ENCODE assay signal across 22 mouse cellular contexts in the genomic region with DNA sequence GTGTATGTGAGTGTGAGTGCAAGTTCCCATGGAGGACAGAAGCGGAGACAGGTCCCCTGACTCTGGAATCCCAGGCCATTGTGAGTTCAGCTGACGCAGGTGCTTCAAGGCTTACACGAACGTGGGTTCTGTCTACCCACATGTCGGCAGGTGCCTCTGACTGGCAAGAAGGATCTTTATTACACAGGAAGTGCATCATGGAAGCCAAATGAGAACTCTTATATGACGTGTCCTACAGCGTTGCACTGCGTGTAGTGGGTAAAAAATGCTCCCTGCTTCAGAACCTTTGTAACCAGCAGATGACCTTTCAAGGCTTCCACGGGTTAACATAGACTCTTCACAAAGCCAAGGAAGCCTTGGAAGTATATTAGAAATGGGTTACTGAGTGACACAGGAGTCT.
A peak's percentile ranks its signal among the peaks of the same experiment; 100 is the strongest.
DNase-seq lines count a peak whose midpoint lies in the region; ATAC-seq lines count a peak whose summit lies in the region.
"Had no signal": no experiment of that assay in that cellular context is flagged by ENCODE, and none has a peak within 500 bp of the region (broad histone marks: within the 10 kb centered on the region; RNA-seq: fewer than 3 reads in every experiment).

No protein-coding gene starts in this region.

- ATAC-seq in activated CD4-positive, CD25-positive, alpha-beta regulatory T cell, adult 4 months = peak; percentile 19
- peak; percentile 78 for ATAC-seq in inflammation-experienced regulatory T-cells, adult 6 months
- ATAC-seq: forebrain, embryonic 15.5 days; intestine, embryonic 16.5 days; Patski had no signal

- peak; percentile 68 for DNase-seq in thymus, postnatal 0 days (ENCODE audit: low spot score)
- DNase-seq in thymus, adult 18-20 months = no peak
- DNase-seq in CD4-positive, CD25-positive, alpha-beta regulatory T cell, adult 2 months (ENCODE audit: low read depth, low spot score) = peak; percentile 73
- DNase-seq in right cerebral cortex, postnatal 4 days = no peak
- DNase-seq in spleen, postnatal 36 days (ENCODE audit: low spot score in 2 of 2) = no peak
- no peak for DNase-seq in c-Kit-positive CD71-positive TER-119-positive erythroid progenitor cells, embryonic 14.5 days (ENCODE audit: low spot score)
- DNase-seq: adrenal gland, adult 8-10 months; adrenal gland, postnatal 25 days; B cell, adult 2 months; cerebellum, adult 11 months; cerebellum, adult 2 months; cerebellum, postnatal 10 days; cerebellum, postnatal 36 days; embryo, embryonic 11 days; gastrocnemius, postnatal 10 days; gastrocnemius, postnatal 36 days; kidney, adult 18-20 months had no signal

Comparison
In these comparisons a context has a peak if more than half of its experiments do, and no peak if none do; other contexts are left out.
1. DNase-seq: peak in thymus, postnatal 0 days (single experiment) and CD4-positive, CD25-positive, alpha-beta regulatory T cell, adult 2 months (single experiment); none in thymus, adult 18-20 months (0 of 2), right cerebral cortex, postnatal 4 days (single experiment), spleen, postnatal 36 days (0 of 2) and c-Kit-positive CD71-positive TER-119-positive erythroid progenitor cells, embryonic 14.5 days (single experiment).